Mouse (Mus musculus) heart, adult 10 weeks (tissue): ENCODE measurements around the gene Cir1. TPM values are rescaled to one million over a fixed set of nuclear protein-coding genes. Genes with fewer than 3 reads are reported as not detected.

ENCODE experiments used
- polyA plus RNA-seq: library from polyadenylated mRNA; stranded (reverse); fragments of 350-450 nt; fragmentation: Illumina TruSeq; extraction: RNeasy Lipid Tissue Mini Kit (QIAGEN cat#74804); gene quantifications from one replicate; pipeline ENCODE4 v1.2.3, GENCODE M21; 2014; ENCODE audit warnings: low read depth, low replicate concordance

The Cir1 gene
- 20.2 TPM for polyA plus RNA-seq

DNA sequence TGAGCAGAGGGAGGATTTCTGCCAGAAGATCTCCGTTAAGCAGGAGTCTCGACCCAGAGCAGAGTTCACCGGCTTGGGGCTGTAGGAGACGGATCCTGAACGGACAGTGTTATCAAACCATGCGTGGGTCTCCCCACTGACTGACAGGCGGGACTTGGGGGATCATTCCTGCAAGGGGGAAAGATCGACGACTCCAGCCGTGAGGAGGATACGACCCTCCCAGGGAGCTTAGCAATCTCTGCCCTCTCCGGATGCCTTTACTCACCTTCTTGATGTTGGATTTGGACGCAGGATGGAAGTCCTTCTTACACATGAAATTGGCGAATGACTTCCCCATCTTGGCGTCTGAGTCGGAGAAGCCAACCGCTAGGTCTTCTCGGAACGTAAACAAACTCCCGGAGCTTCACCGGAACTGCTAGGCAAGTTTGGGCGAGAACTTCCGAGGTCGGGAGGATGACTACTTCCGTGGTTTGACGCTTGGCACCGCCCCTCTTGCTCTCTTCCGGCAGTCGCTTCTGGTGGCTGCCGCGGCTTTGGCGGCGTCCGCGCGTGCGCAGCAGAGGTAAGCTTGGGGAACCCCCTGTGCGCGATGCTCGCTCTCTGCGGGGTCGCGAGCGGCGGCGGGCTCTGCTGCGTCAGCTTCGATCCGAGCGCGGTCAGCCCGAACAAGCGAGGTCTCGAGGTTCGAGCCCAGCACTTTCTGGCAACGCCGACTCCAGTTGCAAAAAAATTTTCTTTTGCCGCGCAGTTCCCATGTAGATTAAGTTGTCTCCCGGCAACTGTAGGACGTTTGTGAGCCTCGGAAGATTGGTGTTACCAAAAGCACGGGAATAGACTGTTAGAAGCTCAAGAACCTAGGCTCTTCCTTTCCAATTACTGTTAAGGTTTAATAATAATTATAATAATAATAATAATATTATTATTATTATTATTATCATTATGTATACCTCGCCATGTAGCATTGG is at the start of gene Cir1, which contains the start of gene Scrn3:
TSS of gene Cir1 (minus strand) at position 550 of the 965 bp plus-strand sequence.
TSS of gene Scrn3 (plus strand) at position 450 of the 965 bp plus-strand sequence.

DNA sequence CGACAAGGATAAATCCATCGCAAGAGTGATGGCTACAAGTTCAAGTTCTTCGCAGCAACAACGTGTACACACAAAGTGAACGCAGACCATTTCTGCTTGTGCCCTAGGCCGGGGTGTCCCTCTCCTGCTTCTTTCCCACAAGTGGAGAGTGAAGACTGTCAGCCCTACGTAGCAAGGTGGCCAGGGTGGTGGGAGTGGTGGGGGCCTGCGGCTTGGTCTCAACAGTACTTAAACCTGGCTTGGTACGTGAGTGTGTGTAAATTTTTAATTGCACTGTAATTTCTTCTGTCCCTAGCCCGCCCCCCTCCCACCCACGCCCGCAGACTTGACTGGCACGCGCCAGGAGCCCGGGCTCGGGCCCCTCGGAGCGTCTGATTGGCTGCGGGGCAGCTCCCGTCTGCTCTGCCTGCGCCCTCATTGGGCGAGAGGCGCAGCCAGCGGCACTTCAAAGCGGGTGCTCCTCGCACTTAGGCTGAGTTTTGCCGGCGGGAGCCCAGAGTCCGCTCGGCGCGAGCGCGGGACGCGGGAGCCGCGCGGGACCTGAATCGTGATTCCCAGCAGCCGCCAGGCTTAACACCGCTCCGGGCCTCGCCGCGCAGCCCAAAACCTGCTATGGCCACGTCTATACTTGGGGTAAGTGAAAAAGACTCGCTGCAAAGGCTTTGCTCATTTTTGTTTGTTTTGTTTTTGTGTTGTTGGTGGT is 40.9 kb downstream of the Cir1 start, which contains the start of gene Sp9:
TSS of gene Sp9 (plus strand) at position 467 of the 703 bp plus-strand sequence.

Other genes starting within 250 kb of the Cir1 start
- gene Ola1, start 93.8 kb downstream of the Cir1 start, polyA plus RNA-seq = 37.5 TPM
- not detected for gene Sp9, start 40.8 kb downstream of the Cir1 start, polyA plus RNA-seq
- gene Scrn3, start 100 bp downstream of the Cir1 start, polyA plus RNA-seq = 31.7 TPM
- 10.0 TPM for gene Gpr155, start 73.9 kb upstream of the Cir1 start, polyA plus RNA-seq
- 9.6 TPM for gene Wipf1, start 217.0 kb upstream of the Cir1 start, polyA plus RNA-seq